Mouse (Mus musculus) spleen, adult 2 months (tissue): ENCODE results near the gene Ostc.

ENCODE experiments used
- CTCF ChIP-seq: fragments of 200-500 bp; IDR thresholded peaks from 2 replicates; pipeline ENCODE4 v1.5.1; 2011; ENCODE audit warnings: mild to moderate bottlenecking, inconsistent platforms; ENCODE audit not compliant: insufficient read depth, insufficient read length, insufficient replicate concordance; ENCODE audit errors: extremely low read depth
- POLR2A ChIP-seq: fragments of 200-500 bp; IDR thresholded peaks from 2 replicates; pipeline ENCODE4 v1.6.1; 2011; ENCODE audit warnings: low read depth, low read length, inconsistent platforms

- TF ChIP-seq POLR2A: no peak
- TF ChIP-seq CTCF: no peak
These were observed 7.0 kb downstream of the Ostc start for GRCm38 (mm10) chr3:130702289-130702688.
